Mouse (Mus musculus): ENCODE measurements around the gene Hscb.

DNA sequence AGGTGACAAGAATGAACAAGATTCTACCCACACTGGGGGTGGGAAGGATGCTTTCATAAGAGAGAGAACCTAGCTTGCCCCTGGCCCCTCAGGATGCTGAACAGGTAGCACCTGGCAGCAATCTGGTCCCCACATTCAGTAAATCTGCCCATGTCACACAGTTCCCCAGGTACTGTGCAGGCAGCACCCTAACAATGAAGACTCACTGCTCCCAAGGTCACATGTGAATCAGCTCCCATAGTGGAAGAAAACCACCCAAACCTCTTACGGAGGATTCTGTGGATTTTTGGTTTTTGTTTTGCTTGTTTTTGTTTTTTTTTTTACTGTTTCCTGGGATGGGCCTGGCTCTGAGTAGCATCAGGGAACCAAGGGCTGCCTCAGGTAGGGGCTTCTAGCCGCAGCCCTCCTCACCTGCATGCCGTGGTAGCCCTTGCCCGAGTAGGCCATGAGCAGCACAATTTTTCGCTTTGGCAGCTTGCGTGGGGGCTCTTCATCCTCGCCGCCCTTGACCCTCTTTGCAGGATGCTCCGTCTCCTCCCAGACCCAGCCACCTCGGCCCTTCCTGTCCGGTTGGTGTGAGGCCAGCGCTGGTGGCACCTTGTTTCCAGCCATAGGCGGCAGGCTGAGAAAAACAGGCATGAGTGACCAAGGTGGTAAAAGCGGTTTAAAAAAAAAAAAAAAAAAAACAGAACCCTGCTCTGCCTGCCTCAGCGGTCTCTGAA lies 60.1 kb downstream of the Hscb start:
- no peak for TF ChIP-seq CTCF (IDR thresholded peaks at IDR 0.05; ENCODE audit: low read depth)
- TF ChIP-seq EP300 (optimal IDR thresholded peaks at IDR 0.05) = no peak

All from stomach, postnatal 0 days (tissue).